Mouse (Mus musculus) left cerebral cortex, postnatal 36 days (tissue): ENCODE results near the gene Ptprs. TPM values are rescaled to one million over a fixed set of nuclear protein-coding genes. Genes with fewer than 3 reads are reported as not detected.

Experiments
- DNase-seq, 2 experiments: peaks; one replicate each; pipeline ENCODE4 v3.0.0; 2021 to 2022; ENCODE audit warnings: low spot score in 2 of 2, mixed read lengths in 1 of 2
- intact Hi-C: fragments of 180-260 bp; cut with DNase I; formaldehyde crosslinking; loops from one replicate; pipeline ENCODE4 v1.15.1; 2025
- total RNA-seq, 2 experiments: library from RNA; stranded (reverse); gene quantifications; 2 replicates each; pipeline ENCODE4 v1.2.3; 2021

Ptprs gene
- total RNA-seq, 2 experiments from 2014 or later: 576 to 675 TPM

GRCm38 (mm10) chr17:56444771-56445170, 31.5 kb downstream of the Ptprs start:
- DNase-seq: no peak
- intact Hi-C loops: no loop called here

- no peak for DNase-seq
- intact Hi-C loops: no loop called here
Measured at GRCm38 (mm10) chr17:56443341-56443795, 32.9 kb downstream of the Ptprs start.

- intact Hi-C loops: no loop called here
- DNase-seq: no peak
Measured at GRCm38 (mm10) chr17:56442316-56442715, 34.0 kb downstream of the Ptprs start.

- intact Hi-C loops: no loop called here
- no peak for DNase-seq
Measured at GRCm38 (mm10) chr17:56439731-56440460, 36.4 kb downstream of the Ptprs start.

- no peak for DNase-seq
- intact Hi-C loops: no loop called here
Measured at GRCm38 (mm10) chr17:56431582-56431981, 44.7 kb downstream of the Ptprs start.

- intact Hi-C loops: loop anchor here (2.0 to 5.0 kb wide), 3 partner anchors 34 to 129 kb away; no protein-coding TSS in a partner anchor
- peak in 1 of 2 experiments; percentile 56 for DNase-seq
Measured at GRCm38 (mm10) chr17:56427857-56428256, 48.4 kb downstream of the Ptprs start.

- intact Hi-C loops: loop anchor here (2.0 to 5.0 kb wide), 3 partner anchors 36 to 131 kb away; no protein-coding TSS in a partner anchor
Measured at GRCm38 (mm10) chr17:56425941-56426340, 50.3 kb downstream of the Ptprs start.

GRCm38 (mm10) chr17:56425584-56425914, 50.7 kb downstream of the Ptprs start:
- DNase-seq: peak; percentile 76 to 85
- intact Hi-C loops: loop anchor here (5.0 kb wide), 2 partner anchors 37 to 132 kb away; no protein-coding TSS in a partner anchor

More at GRCm38 (mm10) chr17:56425941-56426340, 50.3 kb downstream of the Ptprs start:
- peak in 1 of 2 experiments; percentile 35 for DNase-seq

- no peak for DNase-seq
- intact Hi-C loops: loop anchor here (5.0 kb wide), 2 partner anchors 37 to 132 kb away; no protein-coding TSS in a partner anchor
Measured at GRCm38 (mm10) chr17:56424726-56425583, 51.3 kb downstream of the Ptprs start.

GRCm38 (mm10) chr17:56420022-56420421, 56.3 kb downstream of the Ptprs start:
- DNase-seq: no peak
- intact Hi-C loops: no loop called here

- no peak for DNase-seq
- intact Hi-C loops: no loop called here
Measured at GRCm38 (mm10) chr17:56418304-56418703, 58.0 kb downstream of the Ptprs start.

GRCm38 (mm10) chr17:56414785-56415184, 61.5 kb downstream of the Ptprs start:
- intact Hi-C loops: no loop called here

GRCm38 (mm10) chr17:56413113-56413512, 63.2 kb downstream of the Ptprs start:
- intact Hi-C loops: no loop called here
- DNase-seq: no peak

More at GRCm38 (mm10) chr17:56414785-56415184, 61.5 kb downstream of the Ptprs start:
- DNase-seq: no peak

- DNase-seq: no peak
- intact Hi-C loops: no loop called here
Measured at GRCm38 (mm10) chr17:56411437-56411836, 64.8 kb downstream of the Ptprs start.

GRCm38 (mm10) chr17:56409759-56410158, 66.5 kb downstream of the Ptprs start:
- no peak for DNase-seq
- intact Hi-C loops: loop anchor here (5.0 kb wide), 1 partner anchor 148 kb away; no protein-coding TSS in a partner anchor

GRCm38 (mm10) chr17:56408965-56409625, 67.2 kb downstream of the Ptprs start:
- intact Hi-C loops: loop anchor here (5.0 kb wide), 1 partner anchor 148 kb away; no protein-coding TSS in a partner anchor
- no peak for DNase-seq

GRCm38 (mm10) chr17:56407379-56407778, 68.9 kb downstream of the Ptprs start:
- intact Hi-C loops: loop anchor here (5.0 kb wide), 1 partner anchor 150 kb away; no protein-coding TSS in a partner anchor

GRCm38 (mm10) chr17:56406878-56407277, 69.4 kb downstream of the Ptprs start:
- no peak for DNase-seq
- intact Hi-C loops: loop anchor here (5.0 kb wide), 1 partner anchor 150 kb away; no protein-coding TSS in a partner anchor

More at GRCm38 (mm10) chr17:56407379-56407778, 68.9 kb downstream of the Ptprs start:
- no peak for DNase-seq
